Mouse (Mus musculus): Measurements from ENCODE around the gene Scly.

Scly gene

GRCm38 (mm10) chr1:91299707-91300426 is 1.7 kb downstream of the Scly start:
- in situ Hi-C loops (cut with MboI, MseI): no loop called here

GRCm38 (mm10) chr1:91301206-91301920 is 3.2 kb downstream of the Scly start:
- in situ Hi-C loops (cut with MboI, MseI): no loop called here

- in situ Hi-C loops (cut with MboI, MseI): no loop called here
These were observed 3.9 kb downstream of the Scly start for GRCm38 (mm10) chr1:91302021-91302420.

GRCm38 (mm10) chr1:91304621-91305020 is 6.5 kb downstream of the Scly start:
- in situ Hi-C loops (cut with MboI, MseI): no loop called here

- in situ Hi-C loops (cut with MboI, MseI): no loop called here
These were observed 11.4 kb downstream of the Scly start for GRCm38 (mm10) chr1:91309366-91310085.

- in situ Hi-C loops (cut with MboI, MseI): no loop called here
These were observed 14.1 kb downstream of the Scly start for GRCm38 (mm10) chr1:91312273-91312672.

- in situ Hi-C loops (cut with MboI, MseI): no loop called here
These were observed 15.1 kb downstream of the Scly start for GRCm38 (mm10) chr1:91313251-91313650.

GRCm38 (mm10) chr1:91317656-91318055 is 19.5 kb downstream of the Scly start:
- in situ Hi-C loops (cut with MboI, MseI): no loop called here

GRCm38 (mm10) chr1:91321760-91322438 is 23.8 kb downstream of the Scly start, which contains the start of gene Espnl:
Gene Espnl (plus strand): TSS chr1:91322075.
- in situ Hi-C loops (cut with MboI, MseI): no loop called here

GRCm38 (mm10) chr1:91324646-91325045 is 26.5 kb downstream of the Scly start:
- in situ Hi-C loops (cut with MboI, MseI): no loop called here

- in situ Hi-C loops (cut with MboI, MseI): no loop called here
These were observed 27.4 kb downstream of the Scly start for GRCm38 (mm10) chr1:91325488-91326042.

- in situ Hi-C loops (cut with MboI, MseI): loop anchor here (10.0 kb wide), 1 partner anchor 1813 kb away; no protein-coding TSS in a partner anchor
These were observed 34.0 kb downstream of the Scly start for GRCm38 (mm10) chr1:91332102-91332501.

- in situ Hi-C loops (cut with MboI, MseI): loop anchor here (10.0 kb wide), 1 partner anchor 1811 kb away; no protein-coding TSS in a partner anchor
These were observed 35.4 kb downstream of the Scly start for GRCm38 (mm10) chr1:91333582-91333981.

GRCm38 (mm10) chr1:91337355-91337754 is 39.2 kb downstream of the Scly start:
- in situ Hi-C loops (cut with MboI, MseI): loop anchor here (10.0 kb wide), 1 partner anchor 1807 kb away; no protein-coding TSS in a partner anchor

GRCm38 (mm10) chr1:91344001-91344400 is 45.9 kb downstream of the Scly start:
- in situ Hi-C loops (cut with MboI, MseI): no loop called here

- in situ Hi-C loops (cut with MboI, MseI): no loop called here
These were observed 47.0 kb downstream of the Scly start for GRCm38 (mm10) chr1:91344921-91345685.

- in situ Hi-C loops (cut with MboI, MseI): no loop called here
These were observed 48.8 kb downstream of the Scly start for GRCm38 (mm10) chr1:91346892-91347291.

GRCm38 (mm10) chr1:91350841-91351240 is 52.7 kb downstream of the Scly start, which contains the start of gene Klhl30:
Gene Klhl30 (plus strand): TSS chr1:91351016.
- in situ Hi-C loops (cut with MboI, MseI): no loop called here

GRCm38 (mm10) chr1:91351249-91351648 is 53.1 kb downstream of the Scly start:
- in situ Hi-C loops (cut with MboI, MseI): no loop called here

- in situ Hi-C loops (cut with MboI, MseI): no loop called here
These were observed 54.1 kb downstream of the Scly start for GRCm38 (mm10) chr1:91352277-91352676.
